Mouse (Mus musculus) kidney, embryonic 16.5 days (tissue): ENCODE measurements around the gene Setdb1. TPM values are rescaled to one million over a fixed set of nuclear protein-coding genes. Genes with fewer than 3 reads are reported as not detected.

Experiments used
- ATAC-seq: fragments of 200-750 bp; cut with Nextera tagmentation; 2 replicates; pipeline ENCODE4 v1.8.0; 2017; ENCODE audit warnings: moderate TSS enrichment; ENCODE audit not compliant: low FRiP score, low TSS enrichment
- H3K27ac ChIP-seq: fragments of 300-500 bp; sonication (generic); 2 replicates; pipeline ENCODE4 v1.5.1; 2014; ENCODE audit warnings: low read length
- H3K27me3 ChIP-seq: fragments of 300-500 bp; sonication (generic); 2 replicates; pipeline ENCODE4 v1.6.1; 2014; ENCODE audit warnings: low read length, control low read depth, mixed read lengths; ENCODE audit not compliant: insufficient read depth
- H3K36me3 ChIP-seq: fragments of 300-500 bp; sonication (generic); 2 replicates; pipeline ENCODE4 v1.6.1; 2014; ENCODE audit warnings: low read length, control low read depth, mixed read lengths; ENCODE audit not compliant: insufficient read depth
- H3K4me1 ChIP-seq: fragments of 300-500 bp; sonication (generic); 2 replicates; pipeline ENCODE4 v1.6.1; 2014; ENCODE audit warnings: low read length, control low read depth, mixed read lengths; ENCODE audit not compliant: insufficient read depth
- H3K4me2 ChIP-seq: fragments of 300-500 bp; sonication (generic); replicated peaks from 2 replicates; pipeline ENCODE4 v1.6.1; 2014; ENCODE audit warnings: low read depth, low read length
- H3K4me3 ChIP-seq: fragments of 300-500 bp; sonication (generic); 2 replicates; pipeline ENCODE4 v1.5.1; 2014; ENCODE audit warnings: mild to moderate bottlenecking, low read length
- H3K9ac ChIP-seq: fragments of 300-500 bp; sonication (generic); replicated peaks from 2 replicates; pipeline ENCODE4 v1.6.1; 2014; ENCODE audit warnings: low read length
- H3K9me3 ChIP-seq: fragments of 300-500 bp; sonication (generic); 2 replicates; pipeline ENCODE4 v1.6.1; 2016; ENCODE audit warnings: low read length, control low read depth
- WGBS: fragments of 180-500 bp; shearing (Covaris S2); extraction: QIAGEN DNeasy Blood & Tissue Kit; methylation state at CpG from one replicate; pipeline ENCODE4 v1.1.7; 2014; 5-methylcytosine and 5-hydroxymethylcytosine counted together
- polyA plus RNA-seq: library from polyadenylated mRNA; unstranded; fragments of >200 nt; fragmentation: Nextera tagmentation; extraction: Ambion mirVana; gene quantifications from 2 replicates; pipeline ENCODE4 v1.2.1, GENCODE M21; 2015

Gene Setdb1
- polyA plus RNA-seq, 1 experiment from 2014 or later, result 45.5 TPM

DNA sequence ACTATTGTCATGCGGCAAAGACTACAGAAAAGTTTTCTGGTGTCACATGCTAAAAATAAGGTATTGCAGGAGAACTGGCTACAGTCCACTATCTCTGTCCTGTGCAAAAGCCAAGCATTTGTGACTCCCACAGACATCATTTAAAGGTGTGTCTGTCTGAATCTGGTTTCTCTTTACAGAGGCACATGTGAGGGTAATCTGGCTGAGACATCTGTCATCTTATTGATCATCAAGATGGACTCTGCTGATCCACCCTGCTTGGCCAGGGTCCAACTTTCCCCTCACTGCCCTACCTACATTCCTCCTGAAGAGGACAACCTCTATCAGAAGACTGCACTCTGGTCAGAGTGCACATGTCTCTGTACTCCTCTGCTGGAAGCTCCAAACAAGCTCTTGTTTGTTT lies 79.9 kb downstream of the Setdb1 start:
- H3K4me1 ChIP-seq, result peaks cover 15% of the 10 kb centered on the region
- H3K36me3 ChIP-seq, result no peaks in the 10 kb centered on the region
- H3K4me2 ChIP-seq, result no peak overlapping the region
- no peak overlapping the region for H3K4me3 ChIP-seq
- H3K9ac ChIP-seq, result no peak overlapping the region
- H3K9me3 ChIP-seq, result no peaks in the 10 kb centered on the region
- 71% methylated on average over 1 of the region's 1 CpGs for WGBS
- H3K27ac ChIP-seq, result peak overlapping the region; percentile 23; the same call in 1 of the 2 replicates
- ATAC-seq, result no peak
- H3K27me3 ChIP-seq, result no peaks in the 10 kb centered on the region

DNA sequence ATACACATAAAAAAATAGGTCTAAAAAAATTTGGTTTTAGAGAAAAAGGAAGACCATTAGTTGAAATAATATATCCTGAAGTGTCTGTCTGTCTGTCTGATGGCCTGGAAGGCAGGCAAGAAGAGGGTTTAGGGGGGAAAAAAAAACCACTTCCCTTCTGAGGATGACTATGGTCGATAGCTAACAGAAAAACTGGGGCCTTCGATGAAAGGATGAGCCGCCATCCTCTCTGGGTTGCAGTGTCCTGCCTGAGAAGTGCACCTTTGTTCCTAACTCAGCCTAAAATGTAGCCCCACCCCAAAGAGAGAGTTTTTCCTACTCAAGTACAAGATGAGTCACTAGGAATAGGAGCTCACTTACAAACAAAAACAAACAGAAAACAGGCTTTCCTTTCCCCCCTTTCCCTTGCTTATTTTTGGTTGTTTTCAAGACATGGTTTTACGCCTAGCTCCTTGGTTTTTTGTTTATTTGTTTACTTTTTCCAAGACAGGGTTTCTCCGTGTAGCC lies 80.5 kb downstream of the Setdb1 start:
- Histone ChIP-seq H3K36me3 (no peaks in the 10 kb centered on the region), H3K9me3 (no peaks in the 10 kb centered on the region), H3K4me2 (no peak overlapping the region), H3K27ac (no peak overlapping the region), H3K4me3 (no peak overlapping the region), H3K9ac (no peak overlapping the region), H3K4me1 (peaks cover 15% of the 10 kb centered on the region), H3K27me3 (no peaks in the 10 kb centered on the region)
- ATAC-seq, result no peak
- 52% methylated on average over 5 of the region's 5 CpGs for WGBS

DNA sequence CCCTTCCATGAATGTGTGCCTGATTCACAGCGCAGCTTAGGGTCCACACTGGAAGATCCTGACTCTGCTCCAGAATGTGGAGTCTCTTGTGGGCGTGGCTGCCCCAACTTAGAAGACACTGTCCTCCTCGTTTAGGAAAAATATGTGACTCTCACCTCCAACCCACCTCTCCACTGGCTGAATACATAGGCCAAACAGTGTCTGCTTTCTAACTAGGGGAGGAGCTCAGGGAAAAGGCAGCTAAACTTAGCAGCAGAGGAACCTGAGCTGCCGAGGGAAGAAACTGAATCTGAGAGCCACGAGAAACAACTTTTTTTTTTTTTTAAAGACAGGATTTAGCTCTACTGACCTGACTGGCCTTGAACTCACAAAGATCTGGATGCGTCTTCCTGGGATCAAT lies 81.8 kb downstream of the Setdb1 start:
- Histone ChIP-seq H3K4me2 (no peak overlapping the region), H3K27me3 (no peaks in the 10 kb centered on the region), H3K27ac (no peak overlapping the region), H3K9me3 (no peaks in the 10 kb centered on the region), H3K36me3 (no peaks in the 10 kb centered on the region), H3K9ac (no peak overlapping the region), H3K4me3 (no peak overlapping the region), H3K4me1 (peaks cover 10% of the 10 kb centered on the region)
- no peak for ATAC-seq
- WGBS, result 54% methylated on average over 6 of the region's 6 CpGs

DNA sequence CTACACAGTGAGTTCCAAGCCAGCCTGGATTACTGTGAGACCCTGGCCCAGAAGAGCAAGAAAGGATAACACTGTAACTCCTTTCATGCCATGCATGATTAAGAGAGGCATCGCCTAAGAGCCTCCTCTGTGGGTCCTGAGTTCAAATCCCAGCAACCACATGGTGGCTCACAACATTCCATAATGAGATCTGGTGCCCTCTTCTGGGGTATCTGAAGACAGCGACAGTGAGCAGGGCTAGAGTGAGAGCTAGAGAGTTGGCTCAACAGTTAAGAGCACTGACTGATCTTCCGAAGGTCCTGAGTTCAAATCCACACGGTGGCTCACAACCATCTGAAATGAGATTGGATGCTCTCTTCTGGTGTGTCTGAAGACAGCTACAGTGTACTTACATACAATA lies 82.5 kb downstream of the Setdb1 start:
- no peak for ATAC-seq
- no peaks in the 10 kb centered on the region for H3K27me3 ChIP-seq
- 99% methylated on average over 4 of the region's 4 CpGs for WGBS
- H3K9ac ChIP-seq, result no peak overlapping the region
- peaks cover 14% of the 10 kb centered on the region for H3K4me1 ChIP-seq
- no peak overlapping the region for H3K4me3 ChIP-seq
- no peak overlapping the region for H3K4me2 ChIP-seq
- no peaks in the 10 kb centered on the region for H3K36me3 ChIP-seq
- H3K9me3 ChIP-seq, result no peaks in the 10 kb centered on the region
- no peak overlapping the region for H3K27ac ChIP-seq

Other genes starting within 250 kb of the Setdb1 start
- 184 and 185 TPM in 2 replicates for gene Vps72, start 246.2 kb downstream of the Setdb1 start, polyA plus RNA-seq
- gene Tmod4, start 232.7 kb downstream of the Setdb1 start, polyA plus RNA-seq, result 0.84 and 1.6 TPM in 2 replicates
- gene Scnm1, start 223.2 kb downstream of the Setdb1 start, polyA plus RNA-seq, result 71.6 and 79.0 TPM in 2 replicates
- gene Lysmd1, start 223.1 kb downstream of the Setdb1 start, polyA plus RNA-seq, result 15.3 and 17.3 TPM in 2 replicates
- 2.9 and 4.2 TPM in 2 replicates for gene Tnfaip8l2, start 214.8 kb downstream of the Setdb1 start, polyA plus RNA-seq
- 3.0 and 3.1 TPM in 2 replicates for gene Sema6c, start 196.7 kb downstream of the Setdb1 start, polyA plus RNA-seq
- 8.8 and 10.8 TPM in 2 replicates for gene Gabpb2, start 139.3 kb downstream of the Setdb1 start, polyA plus RNA-seq
- 90.3 and 94.4 TPM in 2 replicates for gene Cdc42se1, start 128.5 kb downstream of the Setdb1 start, polyA plus RNA-seq
- gene Mllt11, start 125.0 kb downstream of the Setdb1 start, polyA plus RNA-seq, result 14.0 and 16.6 TPM in 2 replicates
- gene Gm128, start 115.6 kb downstream of the Setdb1 start, polyA plus RNA-seq, result 0.53 and 0.55 TPM in 2 replicates
- gene Bnipl, start 106.0 kb downstream of the Setdb1 start, polyA plus RNA-seq, result 0.41 and 0.82 TPM in 2 replicates
- gene Mindy1, start 75.9 kb downstream of the Setdb1 start, polyA plus RNA-seq, result 55.8 and 57.0 TPM in 2 replicates
- gene Prune1, start 75.1 kb downstream of the Setdb1 start, polyA plus RNA-seq, result 25.8 and 27.4 TPM in 2 replicates
- 8.6 and 9.4 TPM in 2 replicates for gene Anxa9, start 50.0 kb downstream of the Setdb1 start, polyA plus RNA-seq
- gene Cers2, start 42.4 kb downstream of the Setdb1 start, polyA plus RNA-seq, result 208 and 209 TPM in 2 replicates
- gene 4930558C23Rik, start 45.6 kb upstream of the Setdb1 start, polyA plus RNA-seq, result 0.52 TPM in 1 of 2 replicates, not detected in the other
- 46.0 and 47.7 TPM in 2 replicates for gene Arnt, start 77.2 kb upstream of the Setdb1 start, polyA plus RNA-seq
- gene Ctsk, start 142.1 kb upstream of the Setdb1 start, polyA plus RNA-seq, result 5.6 and 8.9 TPM in 2 replicates
- gene Ctss, start 169.6 kb upstream of the Setdb1 start, polyA plus RNA-seq, result 12.1 and 12.4 TPM in 2 replicates
- 0.17 TPM in 1 of 2 replicates, not detected in the other for gene Hormad1, start 202.5 kb upstream of the Setdb1 start, polyA plus RNA-seq
- gene Golph3l, start 231.7 kb upstream of the Setdb1 start, polyA plus RNA-seq, result 36.4 and 38.5 TPM in 2 replicates